Mouse (Mus musculus) frontal cortex, postnatal 10 days (tissue): ENCODE measurements at regions not wholly inside any gene's neighbourhood (a gene's known extent, or its start where the extent isn't known, plus 50 kb on each side); places are given as distances from the start of the nearest gene placed in this dataset.

Source experiments
- DNase-seq, 2 experiments: peaks; one replicate each; pipeline ENCODE4 v3.0.0; 2022; ENCODE audit warnings: low spot score in 2 of 2, mixed read lengths in 1 of 2

GRCm38 (mm10) chr6:31190628-31191373 is 207.7 kb upstream of the Mkln1 start:
- no peak for DNase-seq

GRCm38 (mm10) chr6:31191577-31191976 is 207.0 kb upstream of the Mkln1 start:
- DNase-seq: no peak

- no peak for DNase-seq
Measured at GRCm38 (mm10) chr6:31192197-31192596, 206.3 kb upstream of the Mkln1 start.

- DNase-seq: no peak
Measured at GRCm38 (mm10) chr6:31193202-31193601, 205.3 kb upstream of the Mkln1 start.

- no peak for DNase-seq
Measured at GRCm38 (mm10) chr6:31197631-31198338, 200.8 kb upstream of the Mkln1 start.

GRCm38 (mm10) chr6:31198340-31198739 is 200.2 kb upstream of the Mkln1 start:
- DNase-seq: peak in 1 of 2 experiments; percentile 63

- DNase-seq: no peak
Measured at GRCm38 (mm10) chr6:31200705-31201104, 197.8 kb upstream of the Mkln1 start.

GRCm38 (mm10) chr6:31201375-31201972 is 197.1 kb upstream of the Mkln1 start:
- no peak for DNase-seq

- no peak for DNase-seq
Measured at GRCm38 (mm10) chr6:31202594-31202993, 195.9 kb upstream of the Mkln1 start.

- DNase-seq: no peak
Measured at GRCm38 (mm10) chr6:31204434-31204833, 194.1 kb upstream of the Mkln1 start.

- DNase-seq: no peak
Measured at GRCm38 (mm10) chr6:31204839-31205238, 193.7 kb upstream of the Mkln1 start.

GRCm38 (mm10) chr6:31206106-31206505 is 192.4 kb upstream of the Mkln1 start:
- no peak for DNase-seq

- no peak for DNase-seq
Measured at GRCm38 (mm10) chr6:31207231-31207630, 191.3 kb upstream of the Mkln1 start.

- no peak for DNase-seq
Measured at GRCm38 (mm10) chr6:31208224-31208623, 190.3 kb upstream of the Mkln1 start.

- DNase-seq: no peak
Measured at GRCm38 (mm10) chr6:31209411-31210139, 189.0 kb upstream of the Mkln1 start.

GRCm38 (mm10) chr6:31210209-31210714 is 188.3 kb upstream of the Mkln1 start:
- no peak for DNase-seq

- no peak for DNase-seq
Measured at GRCm38 (mm10) chr6:31211091-31211490, 187.4 kb upstream of the Mkln1 start.

- DNase-seq: no peak
Measured at GRCm38 (mm10) chr6:31211616-31212015, 186.9 kb upstream of the Mkln1 start.

- DNase-seq: no peak
Measured at GRCm38 (mm10) chr6:31212080-31212479, 186.5 kb upstream of the Mkln1 start.

GRCm38 (mm10) chr6:31212694-31213093 is 185.8 kb upstream of the Mkln1 start:
- DNase-seq: no peak

- DNase-seq: no peak
Measured at GRCm38 (mm10) chr6:31213161-31213560, 185.4 kb upstream of the Mkln1 start.

GRCm38 (mm10) chr6:31215661-31216060 is 182.9 kb upstream of the Mkln1 start:
- no peak for DNase-seq
